Mouse (Mus musculus) lung, embryonic 16.5 days (tissue): ENCODE measurements at regions not wholly inside any gene's neighbourhood (a gene's known extent, or its start where the extent isn't known, plus 50 kb on each side); places are given as distances from the start of the nearest gene placed in this dataset.

Experiments used
- ATAC-seq: fragments of 200-750 bp; cut with Nextera tagmentation; 2 replicates; pipeline ENCODE4 v1.8.0; 2017; ENCODE audit warnings: low read depth, mild to moderate bottlenecking, moderate library complexity
- H3K27ac ChIP-seq: fragments of 300-500 bp; sonication (generic); 2 replicates; pipeline ENCODE4 v1.5.1; 2014; ENCODE audit warnings: mild to moderate bottlenecking, control low read depth, low read length
- H3K27me3 ChIP-seq: fragments of 300-500 bp; sonication (generic); 2 replicates; pipeline ENCODE4 v1.6.1; 2014; ENCODE audit warnings: low read depth, low read length, mixed read lengths; ENCODE audit not compliant: control insufficient read depth, insufficient read depth
- H3K36me3 ChIP-seq: fragments of 300-500 bp; sonication (generic); 2 replicates; pipeline ENCODE4 v1.6.1; 2014; ENCODE audit warnings: low read length; ENCODE audit not compliant: control insufficient read depth, insufficient read depth
- H3K4me1 ChIP-seq: fragments of 300-500 bp; sonication (generic); replicated peaks from 2 replicates; pipeline ENCODE4 v1.6.1; 2014; ENCODE audit warnings: low read length, mixed read lengths; ENCODE audit not compliant: control insufficient read depth, insufficient read depth
- H3K4me2 ChIP-seq: fragments of 300-500 bp; sonication (generic); 2 replicates; pipeline ENCODE4 v1.6.1; 2014; ENCODE audit warnings: low read depth, low read length, control low read depth
- H3K4me3 ChIP-seq: fragments of 300-500 bp; sonication (generic); 2 replicates; pipeline ENCODE4 v1.5.1; 2014; ENCODE audit warnings: mild to moderate bottlenecking, low read length, control low read depth
- H3K9ac ChIP-seq: fragments of 300-500 bp; sonication (generic); 2 replicates; pipeline ENCODE4 v1.6.1; 2014; ENCODE audit warnings: low read length, control low read depth
- H3K9me3 ChIP-seq: fragments of 300-500 bp; sonication (generic); 2 replicates; pipeline ENCODE4 v1.6.1; 2016; ENCODE audit warnings: low read length; ENCODE audit not compliant: control insufficient read depth
- WGBS: fragments of 180-500 bp; shearing (Covaris S2); extraction: QIAGEN DNeasy Blood & Tissue Kit; methylation state at CpG from one replicate; pipeline ENCODE4 v1.1.7; 2014; 5-methylcytosine and 5-hydroxymethylcytosine counted together

DNA sequence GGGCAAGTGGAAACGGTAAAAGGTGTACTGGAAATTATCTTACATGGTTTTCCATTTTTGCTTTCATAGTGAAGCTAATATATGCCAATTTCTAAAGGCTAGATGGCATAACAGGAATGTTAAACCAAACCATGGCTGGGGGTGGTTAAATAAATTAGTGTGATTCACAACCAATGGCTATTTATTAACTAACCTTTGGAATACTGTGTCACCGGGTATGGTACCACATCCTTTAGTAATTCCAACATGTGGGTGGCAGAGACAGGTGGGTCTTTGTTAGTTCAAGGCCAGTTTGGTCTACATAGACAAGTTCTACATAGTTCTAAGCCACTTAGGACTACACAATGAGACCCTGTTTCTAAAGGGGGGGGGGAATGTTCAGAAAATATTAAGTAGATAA is 179.8 kb upstream of the Plxnc1 start:
- ATAC-seq: no peak

DNA sequence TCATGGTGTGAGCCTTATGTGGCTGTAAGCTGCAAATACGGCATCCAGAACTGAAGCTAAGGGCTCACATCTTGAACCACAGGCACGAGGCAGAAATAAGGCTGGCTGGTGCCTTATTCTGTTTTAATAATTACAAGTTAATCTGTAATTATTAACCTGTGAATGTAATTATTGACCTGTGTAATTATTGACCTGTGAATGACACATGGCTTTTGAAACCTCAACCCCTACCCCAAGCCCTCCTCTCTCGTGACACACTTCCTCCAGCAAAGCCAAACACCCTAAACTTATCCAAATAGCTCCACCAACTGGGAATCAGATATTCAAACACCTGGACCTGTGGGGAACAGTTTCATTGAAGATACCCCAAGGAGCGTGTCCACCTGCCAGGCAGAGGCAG is 175.4 kb upstream of the Plxnc1 start:
- Histone ChIP-seq H3K9ac (no peak overlapping the region), H3K27me3 (no peaks in the 10 kb centered on the region), H3K36me3 (no peaks in the 10 kb centered on the region), H3K4me3 (no peak overlapping the region), H3K27ac (no peak overlapping the region), H3K4me2 (no peak overlapping the region), H3K4me1 (peaks cover 24% of the 10 kb centered on the region), H3K9me3 (no peaks in the 10 kb centered on the region)
- ATAC-seq: no peak
- 81% methylated on average over 4 of the region's 4 CpGs for WGBS

More for the DNA sequence above, 179.8 kb upstream of the Plxnc1 start:
- H3K4me1 ChIP-seq: no peaks in the 10 kb centered on the region
- H3K27me3 ChIP-seq: no peaks in the 10 kb centered on the region
- 72% methylated on average over 2 of the region's 2 CpGs for WGBS
- H3K27ac ChIP-seq: no peak overlapping the region
- no peak overlapping the region for H3K9ac ChIP-seq
- no peak overlapping the region for H3K4me2 ChIP-seq
- H3K4me3 ChIP-seq: no peak overlapping the region
- no peaks in the 10 kb centered on the region for H3K36me3 ChIP-seq
- no peaks in the 10 kb centered on the region for H3K9me3 ChIP-seq

DNA sequence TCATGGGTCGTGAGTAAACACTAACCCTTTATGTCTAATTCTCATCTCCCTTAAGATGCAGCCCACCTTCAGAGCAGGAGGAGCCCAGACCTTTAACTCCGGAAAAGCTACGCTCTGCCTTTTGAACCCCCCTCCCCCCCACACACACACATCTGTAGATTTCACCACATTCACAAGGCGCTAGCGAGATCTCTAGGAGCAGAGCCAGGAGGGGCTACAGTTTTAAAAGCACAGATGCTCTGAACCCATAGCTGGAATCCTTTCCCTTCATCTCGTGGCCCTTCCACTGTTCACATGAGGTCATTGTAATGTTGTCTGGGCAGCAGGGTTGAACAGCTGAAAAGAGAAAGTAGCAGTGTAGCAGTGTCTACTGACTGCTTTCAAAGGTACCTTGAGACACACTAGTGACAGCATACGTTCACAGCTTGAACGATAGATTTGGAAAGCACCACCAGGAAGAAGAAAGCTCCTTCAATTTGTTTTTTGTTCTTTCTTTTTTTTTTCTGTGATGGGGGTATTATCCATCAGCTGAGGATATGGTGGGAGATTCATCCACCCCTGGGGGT is 174.2 kb upstream of the Plxnc1 start:
- WGBS: 39% methylated on average over 8 of the region's 8 CpGs
- peak; percentile 13; the same call in 1 of the 2 replicates for ATAC-seq
- Histone ChIP-seq H3K4me2 (no peak overlapping the region), H3K9me3 (no peaks in the 10 kb centered on the region), H3K27me3 (no peaks in the 10 kb centered on the region), H3K4me3 (no peak overlapping the region), H3K27ac (peak overlapping the region; percentile 45), H3K36me3 (no peaks in the 10 kb centered on the region), H3K4me1 (peaks cover 24% of the 10 kb centered on the region), H3K9ac (no peak overlapping the region)

DNA sequence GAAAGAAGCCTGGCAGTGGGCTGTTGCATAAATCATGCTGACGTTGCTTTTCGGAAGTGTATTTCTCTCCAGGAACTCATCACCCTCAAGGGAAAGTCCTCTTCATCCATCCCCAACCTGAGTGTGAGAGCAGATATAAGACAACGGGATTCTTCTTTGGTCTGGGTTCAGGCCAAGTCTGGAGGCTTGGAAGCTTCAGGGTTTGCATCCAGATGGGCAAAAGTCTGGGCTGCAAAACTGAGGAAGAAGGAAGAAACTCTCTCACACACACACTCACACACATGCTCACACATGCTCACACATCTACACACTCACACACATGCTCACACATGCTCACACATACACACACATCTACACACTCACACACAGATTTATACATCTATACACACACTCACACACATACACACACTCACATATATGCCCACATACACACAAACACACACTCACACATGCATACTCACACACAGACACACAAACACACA is 173.1 kb upstream of the Plxnc1 start:
- 27% methylated on average over 3 of the region's 3 CpGs for WGBS
- Histone ChIP-seq H3K9ac (no peak overlapping the region), H3K36me3 (no peaks in the 10 kb centered on the region), H3K9me3 (no peaks in the 10 kb centered on the region), H3K4me3 (no peak overlapping the region), H3K27me3 (no peaks in the 10 kb centered on the region), H3K27ac (peak overlapping the region; percentile 45), H3K4me1 (peaks cover 28% of the 10 kb centered on the region), H3K4me2 (no peak overlapping the region)
- no peak; the same call in 1 of the 2 replicates for ATAC-seq

DNA sequence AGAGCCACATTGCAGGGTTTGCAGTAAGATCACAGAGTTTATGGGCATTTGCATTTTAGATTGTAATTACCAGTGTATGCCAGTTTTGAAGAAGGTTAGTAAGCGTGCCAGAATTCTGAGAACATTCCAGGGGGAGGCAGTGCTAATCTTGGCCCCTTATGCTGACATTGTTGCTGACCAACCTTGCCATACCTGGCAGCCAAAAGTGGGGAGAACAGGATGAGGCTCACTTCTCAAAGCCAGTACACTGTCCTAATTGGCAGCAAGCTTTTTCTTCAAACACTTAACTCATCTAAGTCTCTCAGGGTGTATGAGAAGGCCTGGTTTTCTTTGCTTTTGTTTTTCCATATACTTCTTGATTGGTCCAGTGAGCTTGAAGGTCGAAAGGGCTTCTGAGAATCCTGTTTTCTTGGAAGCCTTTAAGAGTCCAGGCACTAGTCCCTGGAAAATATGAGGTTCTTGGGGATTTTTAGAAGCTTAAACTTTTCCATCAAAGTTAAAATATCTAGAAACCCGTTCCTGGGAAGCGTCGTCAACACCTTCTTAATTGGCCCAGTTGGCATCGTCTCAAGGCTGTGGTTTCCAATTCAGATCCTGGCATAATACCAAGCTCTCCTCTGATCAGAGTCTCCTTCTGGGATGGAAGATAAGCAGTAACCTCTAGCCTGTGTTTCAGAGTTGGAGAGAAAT is 172.6 kb upstream of the Plxnc1 start:
- Histone ChIP-seq H3K27me3 (no peaks in the 10 kb centered on the region), H3K4me3 (no peak overlapping the region), H3K9me3 (no peaks in the 10 kb centered on the region), H3K9ac (no peak overlapping the region), H3K27ac (peak overlapping the region; percentile 45), H3K4me1 (peaks cover 34% of the 10 kb centered on the region), H3K36me3 (no peaks in the 10 kb centered on the region), H3K4me2 (no peak overlapping the region)
- peak; percentile 80 for ATAC-seq
- 22% methylated on average over 6 of the region's 6 CpGs for WGBS

DNA sequence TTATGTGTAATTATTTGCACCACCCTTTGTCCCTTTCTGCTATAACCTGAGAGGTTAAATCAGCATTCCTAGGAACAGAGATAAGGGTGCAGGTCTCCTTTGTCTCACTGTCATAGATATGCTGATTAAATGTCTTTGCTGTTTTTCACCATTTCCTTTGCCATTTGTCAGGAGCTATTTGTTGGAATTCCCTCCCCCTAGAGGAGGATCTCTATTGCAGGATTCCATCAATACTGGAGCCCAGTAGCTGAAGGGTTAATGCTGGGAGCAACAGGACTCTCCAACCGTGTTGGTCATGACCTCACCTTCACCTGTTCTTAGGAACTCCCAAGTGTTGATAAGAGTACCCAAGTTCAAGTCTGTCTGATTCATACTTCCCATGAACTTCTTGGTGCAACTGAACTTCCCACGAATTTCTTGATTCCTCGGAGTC is 172.0 kb upstream of the Plxnc1 start:
- Histone ChIP-seq H3K9ac (no peak overlapping the region), H3K27ac (peak overlapping the region; percentile 45), H3K27me3 (no peaks in the 10 kb centered on the region), H3K9me3 (no peaks in the 10 kb centered on the region), H3K4me1 (peaks cover 36% of the 10 kb centered on the region), H3K4me3 (no peak overlapping the region), H3K4me2 (no peak overlapping the region), H3K36me3 (no peaks in the 10 kb centered on the region)
- ATAC-seq: no peak
- 19% methylated on average over 3 of the region's 3 CpGs for WGBS

DNA sequence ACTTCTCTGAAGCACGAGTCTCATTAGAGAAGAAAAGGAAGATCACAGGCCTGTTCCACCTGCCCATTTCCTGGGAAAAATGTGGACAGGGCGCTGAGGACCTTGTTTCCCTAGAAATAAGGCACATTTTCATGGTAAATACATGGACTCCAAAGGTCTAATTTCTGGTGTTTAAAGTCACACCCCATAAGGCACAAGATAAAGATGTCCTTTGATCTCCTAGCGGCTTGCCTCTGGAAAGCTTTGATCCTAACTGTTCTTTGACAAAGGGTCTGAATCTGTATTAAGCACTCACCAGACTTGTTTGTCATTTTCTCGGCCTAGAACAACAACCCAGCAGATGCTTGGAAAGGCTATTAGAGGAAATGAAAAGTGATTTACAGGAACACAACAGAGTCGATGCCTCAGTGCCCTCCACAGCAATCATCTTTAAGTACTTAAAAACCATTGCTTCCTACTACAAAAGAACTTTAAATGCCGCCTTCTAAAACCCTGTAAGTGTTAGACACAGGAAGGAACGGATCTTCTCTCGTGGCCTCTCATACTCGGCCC is 168.3 kb upstream of the Plxnc1 start:
- no peak for ATAC-seq
- no peak overlapping the region for H3K4me3 ChIP-seq
- H3K27ac ChIP-seq: no peak overlapping the region
- H3K36me3 ChIP-seq: no peaks in the 10 kb centered on the region
- H3K27me3 ChIP-seq: no peaks in the 10 kb centered on the region
- WGBS: 40% methylated on average over 9 of the region's 9 CpGs
- no peaks in the 10 kb centered on the region for H3K9me3 ChIP-seq
- no peak overlapping the region for H3K4me2 ChIP-seq
- no peak overlapping the region for H3K9ac ChIP-seq
- H3K4me1 ChIP-seq: peaks cover 25% of the 10 kb centered on the region

DNA sequence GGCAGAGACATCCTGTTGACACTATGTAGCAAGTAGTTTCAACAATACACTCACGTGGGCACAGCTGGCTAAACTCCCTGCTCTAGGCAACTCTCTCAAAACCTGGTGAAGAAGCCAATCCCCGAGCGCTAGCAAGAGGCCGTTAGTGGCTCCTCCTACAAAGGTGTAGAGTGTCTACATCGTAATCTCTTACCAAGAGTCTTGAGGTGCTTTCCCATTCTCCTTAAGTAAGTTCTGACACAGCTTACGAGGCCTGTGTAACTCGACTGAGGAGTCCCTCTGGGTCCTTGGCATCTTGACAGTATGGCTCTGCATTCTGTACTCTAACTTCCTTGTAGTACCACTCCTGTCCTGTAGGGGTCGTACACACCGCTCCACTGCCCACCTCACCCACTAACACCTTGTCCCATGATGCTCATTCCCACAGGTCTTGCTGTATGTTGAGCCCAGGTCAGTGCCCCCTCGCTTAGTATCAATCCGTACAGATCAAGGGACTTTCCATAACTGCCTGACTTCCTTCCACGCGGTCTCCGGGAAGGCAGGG is 167.7 kb upstream of the Plxnc1 start:
- Histone ChIP-seq H3K4me2 (no peak overlapping the region), H3K9me3 (no peaks in the 10 kb centered on the region), H3K4me3 (no peak overlapping the region), H3K36me3 (no peaks in the 10 kb centered on the region), H3K4me1 (peaks cover 19% of the 10 kb centered on the region), H3K27ac (no peak overlapping the region), H3K9ac (no peak overlapping the region), H3K27me3 (no peaks in the 10 kb centered on the region)
- WGBS: 45% methylated on average over 14 of the region's 14 CpGs
- peak; percentile 31; the same call in 1 of the 2 replicates for ATAC-seq

DNA sequence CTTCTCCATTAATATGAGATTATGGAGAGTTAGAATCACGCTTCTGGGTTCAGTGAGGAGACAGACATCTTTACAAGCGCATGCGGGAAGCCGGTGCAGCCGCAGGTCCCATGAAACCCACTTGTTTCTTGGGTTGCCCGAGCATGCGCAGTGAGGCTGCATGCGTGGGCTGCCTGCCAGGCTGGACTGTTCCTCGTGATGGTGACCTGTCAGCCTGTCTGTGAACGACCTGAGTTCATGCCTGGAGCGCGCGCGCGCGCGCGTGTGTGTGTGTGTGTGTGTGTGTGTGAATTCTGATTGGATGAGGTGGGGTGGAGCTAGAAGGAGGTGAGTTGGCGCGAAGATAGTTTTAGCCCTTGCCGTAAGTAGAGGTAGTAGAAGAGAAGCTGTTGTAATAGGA is 166.2 kb upstream of the Plxnc1 start:
- Histone ChIP-seq H3K9me3 (no peaks in the 10 kb centered on the region), H3K9ac (no peak overlapping the region), H3K4me1 (peaks cover 12% of the 10 kb centered on the region; the same call in 1 of the 2 replicates), H3K36me3 (no peaks in the 10 kb centered on the region), H3K27me3 (no peaks in the 10 kb centered on the region), H3K27ac (no peak overlapping the region), H3K4me2 (no peak overlapping the region), H3K4me3 (no peak overlapping the region)
- no peak for ATAC-seq
- 87% methylated on average over 21 of the region's 21 CpGs for WGBS
